Mouse (Mus musculus): ENCODE results near the gene H2-Eb1. TPM values are rescaled to one million over a fixed set of nuclear protein-coding genes. Genes with fewer than 3 reads are reported as not detected.

H2-Eb1 gene
- total RNA-seq, 2 experiments from 2014 or later: 2.9 to 3.4 TPM

DNA sequence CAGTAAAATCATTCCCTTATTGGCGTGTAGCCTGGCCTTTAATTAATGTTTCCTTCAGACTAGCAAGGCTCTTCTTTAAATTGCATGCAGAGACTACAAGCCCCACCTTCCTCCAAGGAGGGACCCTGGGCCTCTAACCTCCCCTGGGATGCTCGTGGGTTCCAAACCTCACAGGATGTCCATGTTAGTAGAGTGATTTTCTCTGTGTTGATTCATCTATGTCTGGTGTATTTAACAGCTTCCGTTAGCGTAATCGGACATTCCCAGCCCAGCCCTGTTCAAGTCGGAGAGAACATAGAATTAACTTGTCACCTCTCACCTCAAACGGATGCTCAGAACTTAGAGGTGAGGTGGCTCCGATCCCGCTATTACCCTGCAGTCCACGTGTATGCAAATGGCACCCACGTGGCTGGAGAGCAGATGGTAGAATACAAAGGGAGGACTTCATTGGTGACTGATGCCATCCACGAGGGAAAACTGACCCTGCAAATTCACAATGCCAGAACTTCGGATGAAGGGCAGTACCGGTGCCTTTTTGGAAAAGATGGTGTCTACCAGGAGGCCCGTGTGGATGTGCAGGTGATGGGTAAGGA is 57.4 kb downstream of the H2-Eb1 start:
- DNase-seq (ENCODE audit: low spot score in 2 of 2): no peak
- intact Hi-C loops (cut with DNase I): no loop called here

DNA sequence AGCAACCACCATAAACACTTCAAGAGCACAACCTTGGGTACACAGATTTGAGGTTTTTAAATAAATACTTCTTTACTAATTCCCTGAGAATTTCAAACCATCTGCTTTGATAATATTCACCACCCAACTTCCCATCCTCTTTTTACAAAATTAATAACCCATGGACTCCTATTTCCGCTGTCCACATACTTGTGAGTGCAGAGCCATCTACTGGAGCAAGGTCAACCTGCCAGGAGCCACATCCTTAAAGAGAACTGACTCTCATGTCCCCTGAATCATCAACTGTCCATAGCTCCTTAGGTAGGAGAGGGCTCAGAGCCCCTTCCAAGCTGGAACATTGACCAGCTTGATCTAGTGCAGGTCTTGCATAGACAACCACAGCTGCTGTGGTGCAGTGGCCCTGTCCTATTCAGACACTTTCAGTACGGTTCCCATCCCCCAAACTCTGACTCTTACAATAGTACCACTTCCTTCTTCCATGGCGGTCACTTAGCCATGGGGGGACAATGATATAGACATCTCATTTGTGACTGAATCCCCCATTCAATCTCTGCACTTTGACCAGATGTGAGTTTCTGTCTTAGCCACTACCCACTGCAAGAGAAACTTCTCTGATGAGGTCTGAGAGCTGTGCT is 58.1 kb downstream of the H2-Eb1 start:
- intact Hi-C loops (cut with DNase I): no loop called here
- no peak for DNase-seq (ENCODE audit: low spot score in 2 of 2)

DNA sequence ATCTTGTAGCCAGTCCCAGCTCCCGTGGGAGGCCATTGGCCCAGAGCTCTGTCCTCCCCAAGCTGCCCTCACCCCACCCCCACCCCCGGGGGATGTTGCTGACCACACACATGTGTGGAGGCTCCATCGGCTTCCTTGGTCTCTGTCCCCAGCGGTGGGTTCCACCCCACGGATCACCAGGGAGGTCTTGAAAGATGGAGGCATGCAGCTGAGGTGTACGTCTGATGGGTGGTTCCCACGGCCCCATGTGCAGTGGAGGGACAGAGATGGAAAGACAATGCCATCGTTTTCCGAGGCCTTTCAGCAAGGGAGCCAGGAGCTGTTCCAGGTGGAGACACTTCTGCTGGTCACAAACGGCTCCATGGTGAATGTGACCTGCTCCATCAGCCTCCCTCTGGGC is 59.4 kb downstream of the H2-Eb1 start:
- no peak for DNase-seq (ENCODE audit: low spot score in 2 of 2)
- intact Hi-C loops (cut with DNase I): no loop called here

Other genes with a start within 250 kb of the H2-Eb1 start
- under 1 TPM in 1 of 2 experiments, not detected in 1; 0.34 TPM for gene H2-Oa, start 213.5 kb upstream of the H2-Eb1 start, total RNA-seq (2021)
- gene H2-DMa, start 186.3 kb upstream of the H2-Eb1 start, total RNA-seq (2021): 10 to 100 TPM; 26.0 to 26.5 TPM
- 100 to 1,000 TPM; 178 to 192 TPM for gene Brd2, start 183.2 kb upstream of the H2-Eb1 start, total RNA-seq (2021)
- gene H2-DMb2, start 162.6 kb upstream of the H2-Eb1 start, total RNA-seq (2021): under 1 TPM; 0.46 to 0.92 TPM
- 1 to 10 TPM in 1 of 2 experiments, under 1 TPM in 1; 0.94 to 1.5 TPM for gene H2-DMb1, start 152.8 kb upstream of the H2-Eb1 start, total RNA-seq (2021)
- 1 to 10 TPM; 1.5 to 1.8 TPM for gene Tap1, start 118.3 kb upstream of the H2-Eb1 start, total RNA-seq (2021)
- gene Psmb9, start 118.1 kb upstream of the H2-Eb1 start, total RNA-seq (2021): 1 to 10 TPM in 1 of 2 experiments, under 1 TPM in 1; 0.53 to 1.4 TPM
- gene Psmb8, start 108.1 kb upstream of the H2-Eb1 start, total RNA-seq (2021): 1 to 10 TPM; 2.0 to 4.1 TPM
- gene Tap2, start 102.3 kb upstream of the H2-Eb1 start, total RNA-seq (2021): 1 to 10 TPM; 5.2 to 5.4 TPM
- under 1 TPM in 1 of 2 experiments, not detected in 1; 0.23 TPM for gene H2-Ob, start 67.0 kb upstream of the H2-Eb1 start, total RNA-seq (2021)
- gene H2-Ab1, start 48.2 kb upstream of the H2-Eb1 start, total RNA-seq (2021): 1 to 10 TPM; 1.8 to 2.7 TPM
- gene H2-Aa, start 18.0 kb upstream of the H2-Eb1 start, total RNA-seq (2021): 1 to 10 TPM; 1.9 to 2.1 TPM
- not detected for gene H2-Eb2, start 19.8 kb downstream of the H2-Eb1 start, total RNA-seq (2021)
- under 1 TPM; 0.71 to 0.73 TPM for gene Btnl2, start 49.0 kb downstream of the H2-Eb1 start, total RNA-seq (2021)
- gene Btnl1, start 71.3 kb downstream of the H2-Eb1 start, total RNA-seq (2021): not detected
- 1 to 10 TPM; 2.3 to 4.7 TPM for gene BC051142, start 93.0 kb downstream of the H2-Eb1 start, total RNA-seq (2021)
- not detected for gene Btnl4, start 171.5 kb downstream of the H2-Eb1 start, total RNA-seq (2021)
- not detected for gene Btnl6, start 211.5 kb downstream of the H2-Eb1 start, total RNA-seq (2021)